Mouse (Mus musculus) E14TG2a.4 (cell line): ENCODE results near the gene Dlx2.

Experiments
- CTCF ChIP-seq: conservative IDR thresholded peaks from 2 replicates; pipeline ENCODE4 v1.5.1; 2014; ENCODE audit warnings: low read length
- NANOG ChIP-seq: IDR thresholded peaks from 2 replicates; pipeline ENCODE4 v1.6.1; 2014; ENCODE audit warnings: borderline replicate concordance, low read length, mixed read lengths
- POU5F1 ChIP-seq: IDR thresholded peaks from 2 replicates; pipeline ENCODE4 v1.6.1; 2014; ENCODE audit warnings: low read length, borderline replicate concordance

DNA sequence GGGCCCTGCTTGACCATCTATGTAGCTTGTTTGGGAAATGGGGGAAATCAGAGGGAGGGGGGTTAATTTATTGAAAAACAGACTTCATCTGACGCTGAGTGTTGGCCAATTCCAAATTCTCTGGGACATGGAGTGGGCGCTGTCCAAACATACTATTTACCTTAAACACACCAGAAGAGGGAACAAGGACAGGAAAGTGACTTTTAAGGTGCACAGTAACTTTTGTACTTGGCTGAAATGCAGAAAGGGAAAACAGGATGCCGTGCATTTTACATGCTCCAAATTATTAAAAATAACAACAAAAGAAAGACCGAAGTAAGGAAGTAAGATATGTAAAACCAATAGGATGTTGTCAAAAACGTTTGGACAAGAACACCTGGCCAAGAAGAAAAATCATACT, 13.5 kb downstream of the Dlx2 start:
- TF ChIP-seq CTCF, result no peak
- TF ChIP-seq NANOG, result no peak
- TF ChIP-seq POU5F1, result no peak
